Mouse (Mus musculus): ENCODE data around the gene Smim6. TPM values are rescaled to one million over a fixed set of nuclear protein-coding genes. Genes with fewer than 3 reads are reported as not detected.

The Smim6 gene
- polyA plus RNA-seq, 1 experiment from 2014 or later, result 16.1 TPM

- H3K27ac ChIP-seq, result no peak overlapping the region
Observed at GRCm38 (mm10) chr11:115933747-115934110, 21.9 kb downstream of the Smim6 start.

GRCm38 (mm10) chr11:115939690-115940329, 28.0 kb downstream of the Smim6 start:
- Histone ChIP-seq H3K4me3 (replicated peaks; ENCODE audit: low read depth, low read length) (no peak overlapping the region), H3K27ac (no peak overlapping the region), H3K9me3 (replicated peaks; ENCODE audit: low read length) (no peaks in the 10 kb centered on the region), H3K36me3 (ENCODE audit: insufficient read depth, low read length) (peaks cover 21% of the 10 kb centered on the region; the same call in 1 of the 2 replicates), H3K27me3 (ENCODE audit: insufficient read depth, low read length) (no peaks in the 10 kb centered on the region), H3K9ac (ENCODE audit: low read depth, low read length) (no peak overlapping the region), H3K4me1 (replicated peaks; ENCODE audit: insufficient read depth, low read length) (0 out of 2 replicates have a peak, but pooled peaks cover under 1% of the 10 kb centered on the region), H3K4me2 (ENCODE audit: low read length) (no peak overlapping the region)
- DNase-seq (ENCODE audit: low spot score) (peak; percentile 88), ATAC-seq (replicated peaks; ENCODE audit: low FRiP score, low read depth) (no peak)
- WGBS, result 39% methylated on average over 6 of the region's 6 CpGs
- peak; percentile 86 for TF ChIP-seq CTCF (IDR thresholded peaks at IDR 0.05; ENCODE audit: low read depth)

More at GRCm38 (mm10) chr11:115933747-115934110, 21.9 kb downstream of the Smim6 start:
- H3K4me2 ChIP-seq (ENCODE audit: low read length), result peak overlapping the region; percentile 58
- H3K9me3 ChIP-seq (replicated peaks; ENCODE audit: low read length), result no peaks in the 10 kb centered on the region
- ATAC-seq (replicated peaks; ENCODE audit: low FRiP score, low read depth) (0 out of 2 replicates have a peak, but pooled peaks have one; percentile 38), DNase-seq (ENCODE audit: low spot score) (no peak)
- peak overlapping the region; percentile 73 for H3K9ac ChIP-seq (ENCODE audit: low read depth, low read length)
- peaks cover 17% of the 10 kb centered on the region for H3K4me1 ChIP-seq (replicated peaks; ENCODE audit: insufficient read depth, low read length)
- no peaks in the 10 kb centered on the region for H3K27me3 ChIP-seq (ENCODE audit: insufficient read depth, low read length)
- WGBS, result under 1% methylated on average over 16 of the region's 16 CpGs
- TF ChIP-seq CTCF (IDR thresholded peaks at IDR 0.05; ENCODE audit: low read depth), result no peak
- peak overlapping the region; percentile 83 for H3K4me3 ChIP-seq (replicated peaks; ENCODE audit: low read depth, low read length)
- 0 out of 2 replicates have a peak, but pooled peaks cover under 1% of the 10 kb centered on the region for H3K36me3 ChIP-seq (ENCODE audit: insufficient read depth, low read length)

- H3K4me3 ChIP-seq (replicated peaks; ENCODE audit: low read depth, low read length), result no peak overlapping the region
- WGBS, result 75% methylated on average over 7 of the region's 7 CpGs
- DNase-seq (ENCODE audit: low spot score) (no peak), ATAC-seq (replicated peaks; ENCODE audit: low FRiP score, low read depth) (no peak)
- no peaks in the 10 kb centered on the region for H3K9me3 ChIP-seq (replicated peaks; ENCODE audit: low read length)
- no peak overlapping the region for H3K9ac ChIP-seq (ENCODE audit: low read depth, low read length)
- no peaks in the 10 kb centered on the region for H3K4me1 ChIP-seq (replicated peaks; ENCODE audit: insufficient read depth, low read length)
- H3K27ac ChIP-seq, result no peak overlapping the region
- H3K4me2 ChIP-seq (ENCODE audit: low read length), result no peak overlapping the region
- peaks cover 34% of the 10 kb centered on the region for H3K36me3 ChIP-seq (ENCODE audit: insufficient read depth, low read length)
- H3K27me3 ChIP-seq (ENCODE audit: insufficient read depth, low read length), result no peaks in the 10 kb centered on the region
- peak; percentile 23; the same call in 1 of the 2 replicates for TF ChIP-seq CTCF (IDR thresholded peaks at IDR 0.05; ENCODE audit: low read depth)
Observed at GRCm38 (mm10) chr11:115941980-115942379, 30.2 kb downstream of the Smim6 start.

GRCm38 (mm10) chr11:115945247-115945646, 33.4 kb downstream of the Smim6 start:
- DNase-seq (ENCODE audit: low spot score), result no peak
- WGBS, result 93% methylated on average over 8 of the region's 8 CpGs
- Histone ChIP-seq H3K27me3 (ENCODE audit: insufficient read depth, low read length) (no peaks in the 10 kb centered on the region), H3K36me3 (ENCODE audit: insufficient read depth, low read length) (peaks cover 42% of the 10 kb centered on the region), H3K9me3 (replicated peaks; ENCODE audit: low read length) (no peaks in the 10 kb centered on the region), H3K4me1 (replicated peaks; ENCODE audit: insufficient read depth, low read length) (no peaks in the 10 kb centered on the region), H3K4me3 (replicated peaks; ENCODE audit: low read depth, low read length) (no peak overlapping the region), H3K4me2 (ENCODE audit: low read length) (no peak overlapping the region), H3K9ac (ENCODE audit: low read depth, low read length) (no peak overlapping the region), H3K27ac (no peak overlapping the region)
- no peak for TF ChIP-seq CTCF (IDR thresholded peaks at IDR 0.05; ENCODE audit: low read depth)
- ATAC-seq (replicated peaks; ENCODE audit: low FRiP score, low read depth), result no peak

GRCm38 (mm10) chr11:115946221-115946828, 34.5 kb downstream of the Smim6 start:
- DNase-seq (ENCODE audit: low spot score) (no peak), ATAC-seq (replicated peaks; ENCODE audit: low FRiP score, low read depth) (no peak)
- no peaks in the 10 kb centered on the region for H3K27me3 ChIP-seq (ENCODE audit: insufficient read depth, low read length)
- H3K36me3 ChIP-seq (ENCODE audit: insufficient read depth, low read length), result peaks cover 42% of the 10 kb centered on the region
- no peak overlapping the region for H3K9ac ChIP-seq (ENCODE audit: low read depth, low read length)
- H3K4me1 ChIP-seq (replicated peaks; ENCODE audit: insufficient read depth, low read length), result no peaks in the 10 kb centered on the region
- H3K4me2 ChIP-seq (ENCODE audit: low read length), result no peak overlapping the region
- WGBS, result 80% methylated on average over 9 of the region's 9 CpGs
- H3K27ac ChIP-seq, result 0 out of 2 replicates have a peak overlapping the region, but pooled peaks have one; percentile 19
- TF ChIP-seq CTCF (IDR thresholded peaks at IDR 0.05; ENCODE audit: low read depth), result no peak
- no peak overlapping the region for H3K4me3 ChIP-seq (replicated peaks; ENCODE audit: low read depth, low read length)
- no peaks in the 10 kb centered on the region for H3K9me3 ChIP-seq (replicated peaks; ENCODE audit: low read length)

- H3K9ac ChIP-seq (ENCODE audit: low read depth, low read length), result no peak overlapping the region
- H3K4me2 ChIP-seq (ENCODE audit: low read length), result no peak overlapping the region
- H3K27me3 ChIP-seq (ENCODE audit: insufficient read depth, low read length), result no peaks in the 10 kb centered on the region
- no peaks in the 10 kb centered on the region for H3K9me3 ChIP-seq (replicated peaks; ENCODE audit: low read length)
- DNase-seq (ENCODE audit: low spot score), result no peak
- no peak for TF ChIP-seq CTCF (IDR thresholded peaks at IDR 0.05; ENCODE audit: low read depth)
- no peaks in the 10 kb centered on the region for H3K4me1 ChIP-seq (replicated peaks; ENCODE audit: insufficient read depth, low read length)
- H3K27ac ChIP-seq, result no peak overlapping the region
- H3K4me3 ChIP-seq (replicated peaks; ENCODE audit: low read depth, low read length), result no peak overlapping the region
- no peak for ATAC-seq (replicated peaks; ENCODE audit: low FRiP score, low read depth)
- WGBS, result 94% methylated on average over 9 of the region's 9 CpGs
- H3K36me3 ChIP-seq (ENCODE audit: insufficient read depth, low read length), result peaks cover 46% of the 10 kb centered on the region
Observed at GRCm38 (mm10) chr11:115948316-115948715, 36.5 kb downstream of the Smim6 start.

Data from kidney, postnatal 0 days (tissue).